Mouse (Mus musculus) CH12.LX (cell line): Measurements from ENCODE around the gene Cdc14a.

Experiments used
- MEF2A ChIP-seq: IDR thresholded peaks from 2 replicates; pipeline ENCODE4 v1.6.1; 2014; ENCODE audit warnings: low read depth, mild to moderate bottlenecking, inconsistent platforms, low read length, improper control_type of control experiment, borderline replicate concordance
- ZMIZ1 ChIP-seq: IDR thresholded peaks from 2 replicates; pipeline ENCODE4 v1.6.1; 2012; ENCODE audit warnings: low read depth, mild to moderate bottlenecking, inconsistent platforms, low read length, improper control_type of control experiment

DNA sequence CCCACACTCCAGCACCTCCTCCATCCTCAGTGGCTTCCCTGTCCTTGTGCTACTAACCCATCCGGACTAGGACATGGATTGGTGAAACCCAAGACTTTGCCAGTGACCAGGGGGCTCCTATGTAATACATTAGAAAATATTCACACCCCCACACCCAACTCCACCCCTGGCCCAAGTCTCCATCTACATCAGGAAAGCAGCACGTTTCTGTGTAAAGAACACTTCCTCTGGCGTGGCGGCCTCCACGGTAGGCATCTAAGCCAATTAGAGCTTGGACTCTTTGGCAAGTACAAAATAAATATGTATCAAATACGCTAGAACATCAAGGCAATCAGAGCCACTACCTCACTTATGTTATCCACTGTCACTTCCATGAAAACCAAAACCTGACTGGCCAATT is 90.1 kb downstream of the Cdc14a start:
- no peak for TF ChIP-seq ZMIZ1
- TF ChIP-seq MEF2A: no peak
